Mouse (Mus musculus) midbrain, embryonic 16.5 days (tissue): Measurements from ENCODE around the gene Neurod6. TPM values are rescaled to one million over a fixed set of nuclear protein-coding genes. Genes with fewer than 3 reads are reported as not detected.

ENCODE experiments used
- ATAC-seq: fragments of 200-750 bp; cut with Nextera tagmentation; 2 replicates; pipeline ENCODE4 v1.8.0; 2017; ENCODE audit warnings: moderate TSS enrichment
- H3K27ac ChIP-seq: fragments of 300-500 bp; sonication (generic); 2 replicates; pipeline ENCODE4 v1.5.1; 2014; ENCODE audit warnings: mild to moderate bottlenecking, low read length, mixed read lengths
- H3K27me3 ChIP-seq: fragments of 300-500 bp; sonication (generic); 2 replicates; pipeline ENCODE4 v1.6.1; 2014; ENCODE audit warnings: low read depth, low read length, mixed read lengths; ENCODE audit not compliant: control insufficient read depth, insufficient read depth
- H3K36me3 ChIP-seq: fragments of 300-500 bp; sonication (generic); 2 replicates; pipeline ENCODE4 v1.6.1; 2014; ENCODE audit warnings: mild to moderate bottlenecking, low read length, moderate library complexity, mixed read lengths; ENCODE audit not compliant: control insufficient read depth, insufficient read depth
- H3K4me1 ChIP-seq: fragments of 300-500 bp; sonication (generic); 2 replicates; pipeline ENCODE4 v1.6.1; 2014; ENCODE audit warnings: mild to moderate bottlenecking, low read length, mixed read lengths; ENCODE audit not compliant: control insufficient read depth, insufficient read depth
- H3K4me2 ChIP-seq: fragments of 300-500 bp; sonication (generic); 2 replicates; pipeline ENCODE4 v1.6.1; 2014; ENCODE audit warnings: mild to moderate bottlenecking, low read length, mixed read lengths
- H3K4me3 ChIP-seq: fragments of 300-500 bp; sonication (generic); 2 replicates; pipeline ENCODE4 v1.5.1; 2014; ENCODE audit warnings: low read depth, mild to moderate bottlenecking, low read length, moderate library complexity, mixed read lengths
- H3K9ac ChIP-seq: fragments of 300-500 bp; sonication (generic); 2 replicates; pipeline ENCODE4 v1.6.1; 2014; ENCODE audit warnings: low read depth, low read length, mixed read lengths
- H3K9me3 ChIP-seq: fragments of 300-500 bp; sonication (generic); replicated peaks from 2 replicates; pipeline ENCODE4 v1.6.1; 2014; ENCODE audit warnings: mild to moderate bottlenecking, low read length, mixed read lengths; ENCODE audit not compliant: control insufficient read depth, poor library complexity, severe bottlenecking
- WGBS: fragments of 180-500 bp; shearing (Covaris S2); extraction: QIAGEN DNeasy Blood & Tissue Kit; methylation state at CpG from one replicate; pipeline ENCODE4 v1.1.7; 2014; 5-methylcytosine and 5-hydroxymethylcytosine counted together
- polyA plus RNA-seq: library from polyadenylated mRNA; unstranded; fragments of >200 nt; fragmentation: Nextera tagmentation; extraction: Ambion mirVana; gene quantifications from 2 replicates; pipeline ENCODE4 v1.2.1, GENCODE M21; 2015

Neurod6 gene
- polyA plus RNA-seq, 1 experiment from 2014 or later = 18.3 TPM

DNA sequence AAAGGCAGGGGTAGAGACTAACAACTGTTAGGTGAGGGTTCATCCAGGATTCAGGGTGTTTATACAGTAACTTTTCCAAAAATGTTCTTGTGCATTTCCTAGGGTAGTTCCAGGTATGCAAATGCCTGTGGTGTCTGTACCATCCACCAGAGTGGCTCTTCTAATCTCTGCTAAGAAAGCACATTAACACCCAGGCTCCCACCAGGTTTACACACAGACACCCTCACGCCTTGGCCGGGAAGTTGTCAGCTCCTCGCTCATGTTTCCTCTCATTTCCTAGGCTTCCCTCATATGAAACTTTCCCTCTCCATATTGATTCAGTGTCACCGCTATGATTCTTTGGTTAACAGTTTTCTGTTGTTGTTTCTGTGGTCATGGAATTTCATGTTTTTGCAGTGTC lies 2.4 kb upstream of the Neurod6 start:
- no peaks in the 10 kb centered on the region for H3K9me3 ChIP-seq
- 82% methylated on average over 4 of the region's 4 CpGs for WGBS
- no peaks in the 10 kb centered on the region for H3K36me3 ChIP-seq
- no peaks in the 10 kb centered on the region for H3K27me3 ChIP-seq
- H3K9ac ChIP-seq = no peak overlapping the region
- H3K4me2 ChIP-seq = no peak overlapping the region
- H3K4me3 ChIP-seq = no peak overlapping the region
- no peak overlapping the region for H3K27ac ChIP-seq
- no peaks in the 10 kb centered on the region for H3K4me1 ChIP-seq
- no peak for ATAC-seq

DNA sequence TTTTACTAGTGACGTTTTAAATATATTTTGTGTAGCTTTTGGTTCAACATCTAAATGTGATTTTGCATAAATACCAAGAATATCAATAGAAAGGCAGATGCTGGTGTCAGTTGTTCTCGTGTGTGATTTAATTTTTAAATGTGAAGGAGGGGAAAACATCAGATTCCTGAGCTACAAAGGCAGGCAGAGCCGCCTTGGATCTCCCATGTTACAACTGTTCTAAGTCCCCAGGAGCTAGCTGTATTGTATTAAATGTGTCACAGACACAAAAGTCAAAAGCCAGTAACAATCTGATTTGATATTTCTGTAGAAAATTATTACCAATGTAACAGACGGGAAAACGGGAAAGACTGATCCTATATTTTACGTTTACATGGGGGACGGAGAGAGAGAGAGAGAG lies 1.8 kb upstream of the Neurod6 start:
- H3K4me3 ChIP-seq = no peak overlapping the region
- ATAC-seq = no peak
- no peaks in the 10 kb centered on the region for H3K9me3 ChIP-seq
- no peak overlapping the region for H3K4me2 ChIP-seq
- H3K27ac ChIP-seq = no peak overlapping the region
- no peak overlapping the region for H3K9ac ChIP-seq
- WGBS = 70% methylated on average over 7 of the region's 7 CpGs
- no peaks in the 10 kb centered on the region for H3K27me3 ChIP-seq
- no peaks in the 10 kb centered on the region for H3K4me1 ChIP-seq
- no peaks in the 10 kb centered on the region for H3K36me3 ChIP-seq

DNA sequence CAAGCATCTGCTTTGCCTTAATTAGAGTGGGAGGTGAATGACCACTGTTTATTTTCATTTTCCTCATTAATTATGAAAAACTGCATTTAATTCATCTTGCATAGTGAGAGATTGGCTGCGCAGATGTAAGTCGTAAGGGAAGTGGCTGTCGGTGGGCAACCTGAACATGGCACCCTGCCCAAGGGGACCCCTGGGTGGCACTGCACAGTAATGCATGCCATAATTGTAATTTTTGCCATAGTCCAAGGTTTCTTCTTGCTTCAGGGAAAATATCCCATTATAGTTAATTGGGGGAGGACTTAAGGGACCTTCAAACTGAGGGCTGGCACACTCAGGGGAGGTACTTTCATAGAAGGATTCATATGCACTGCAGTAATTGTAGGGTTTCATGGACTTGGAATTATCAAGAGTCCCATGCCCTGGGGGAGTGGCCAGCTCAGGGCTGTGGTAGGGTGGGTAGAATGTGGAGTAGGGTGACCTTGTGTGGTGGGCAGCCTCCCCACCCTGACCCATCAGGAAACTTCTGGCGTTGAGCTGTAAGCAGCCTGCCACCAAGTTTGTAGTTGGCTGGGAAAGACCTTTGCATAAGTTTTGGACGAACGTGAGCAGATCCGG lies 2.4 kb downstream of the Neurod6 start:
- WGBS = 80% methylated on average over 7 of the region's 7 CpGs
- peak overlapping the region; percentile 12; the same call in 1 of the 2 replicates for H3K4me3 ChIP-seq
- peak overlapping the region; percentile 7; the same call in 1 of the 2 replicates for H3K4me2 ChIP-seq
- no peak for ATAC-seq
- H3K36me3 ChIP-seq = no peaks in the 10 kb centered on the region
- peaks cover 6% of the 10 kb centered on the region; the same call in 1 of the 2 replicates for H3K4me1 ChIP-seq
- peaks cover 5% of the 10 kb centered on the region; the same call in 1 of the 2 replicates for H3K27me3 ChIP-seq
- 0 out of 2 replicates have a peak overlapping the region, but pooled peaks have one; percentile 2 for H3K27ac ChIP-seq
- H3K9ac ChIP-seq = no peak overlapping the region
- H3K9me3 ChIP-seq = no peaks in the 10 kb centered on the region

DNA sequence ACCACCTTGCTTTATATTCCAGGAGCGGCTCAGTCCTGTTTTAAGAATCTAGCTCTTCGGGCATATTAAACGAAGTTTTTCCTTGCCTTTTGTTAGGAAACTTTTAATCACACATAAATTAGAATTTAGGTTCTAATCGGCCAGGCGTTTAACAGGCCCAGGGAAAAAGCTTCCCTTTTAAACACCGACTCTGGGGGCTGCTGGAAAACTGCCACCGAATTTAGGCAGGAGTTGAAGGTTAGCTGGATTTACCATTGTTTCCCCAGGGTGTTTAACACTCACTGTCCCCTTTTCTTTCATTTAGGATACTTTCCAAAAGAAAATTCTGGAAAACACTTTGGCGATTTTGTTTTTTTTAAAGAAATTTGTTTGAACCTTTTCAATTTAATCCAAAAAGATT lies 3.7 kb downstream of the Neurod6 start:
- H3K36me3 ChIP-seq = no peaks in the 10 kb centered on the region
- H3K4me1 ChIP-seq = peaks cover 6% of the 10 kb centered on the region; the same call in 1 of the 2 replicates
- ATAC-seq = no peak
- peak overlapping the region; percentile 40 for H3K4me3 ChIP-seq
- H3K9ac ChIP-seq = peak overlapping the region; percentile 61
- H3K4me2 ChIP-seq = peak overlapping the region; percentile 82
- 12% methylated on average over 8 of the region's 8 CpGs for WGBS
- H3K27ac ChIP-seq = peak overlapping the region; percentile 50; the same call in 1 of the 2 replicates
- H3K9me3 ChIP-seq = no peaks in the 10 kb centered on the region
- peaks cover 5% of the 10 kb centered on the region; the same call in 1 of the 2 replicates for H3K27me3 ChIP-seq

DNA sequence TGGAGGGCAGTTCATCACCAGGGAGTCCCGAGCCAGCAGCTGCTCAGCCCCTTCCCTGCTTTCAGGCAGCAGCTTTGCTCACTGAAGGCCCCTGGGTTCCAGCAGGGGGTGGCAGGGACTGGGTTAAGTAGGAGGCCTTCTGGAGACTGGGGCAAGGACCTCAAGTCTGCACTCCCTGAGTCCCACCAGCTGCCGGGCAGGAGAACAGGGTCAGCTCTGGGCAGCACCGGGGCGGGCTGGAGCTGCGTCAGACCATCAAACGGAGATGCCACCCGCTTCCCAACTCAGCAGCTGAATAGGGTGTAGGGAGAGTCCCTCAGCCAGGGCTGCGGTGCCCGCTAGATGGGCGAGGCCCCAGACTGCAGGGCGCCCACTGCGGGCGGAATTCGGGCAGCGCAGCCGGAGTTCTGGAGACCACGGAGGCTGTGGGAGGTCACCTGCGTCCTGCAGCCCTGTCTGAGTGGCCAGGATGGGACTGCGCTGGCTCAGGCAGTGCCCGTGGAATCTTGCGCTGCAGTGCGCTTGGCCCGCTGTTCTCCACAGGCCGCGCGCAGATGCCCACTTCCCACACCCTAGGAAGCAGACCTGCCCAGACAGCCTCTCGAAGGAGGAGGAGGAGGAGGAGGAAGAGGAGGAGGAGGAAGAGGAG lies 4.3 kb downstream of the Neurod6 start:
- no peaks in the 10 kb centered on the region for H3K9me3 ChIP-seq
- H3K9ac ChIP-seq = peak overlapping the region; percentile 61
- peak overlapping the region; percentile 40 for H3K4me3 ChIP-seq
- ATAC-seq = peak; percentile 82
- peaks cover 6% of the 10 kb centered on the region; the same call in 1 of the 2 replicates for H3K4me1 ChIP-seq
- H3K4me2 ChIP-seq = peak overlapping the region; percentile 82
- H3K27ac ChIP-seq = peak overlapping the region; percentile 50; the same call in 1 of the 2 replicates
- H3K36me3 ChIP-seq = no peaks in the 10 kb centered on the region
- 3% methylated on average over 27 of the region's 27 CpGs for WGBS
- peaks cover 5% of the 10 kb centered on the region; the same call in 1 of the 2 replicates for H3K27me3 ChIP-seq

DNA sequence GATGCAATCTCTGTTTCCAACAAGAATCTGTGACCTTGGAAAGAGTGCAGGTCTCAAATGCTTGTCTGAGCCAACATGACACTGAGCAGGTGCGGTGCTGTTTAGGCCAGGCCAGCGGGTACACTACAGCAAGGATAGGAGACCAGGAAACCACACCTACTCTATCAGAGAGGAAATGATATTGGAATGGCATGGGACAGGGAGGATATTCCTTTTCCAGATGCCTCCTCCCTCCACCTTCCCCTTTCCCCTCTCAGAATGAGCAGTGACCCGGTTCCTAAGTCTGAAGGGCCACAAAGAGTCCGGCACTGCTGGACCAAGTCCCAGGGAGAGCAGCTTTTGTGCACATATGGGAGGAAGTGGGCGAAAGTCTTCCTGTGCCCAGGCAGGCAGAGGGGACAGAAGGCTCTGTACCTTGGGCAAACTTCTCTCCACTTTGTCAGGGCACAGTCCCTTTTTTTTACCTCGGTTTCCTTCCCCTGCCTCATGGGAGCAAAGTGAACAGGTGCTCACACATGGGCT lies 4.9 kb downstream of the Neurod6 start:
- Histone ChIP-seq H3K9ac (no peak overlapping the region), H3K36me3 (no peaks in the 10 kb centered on the region), H3K27ac (no peak overlapping the region), H3K27me3 (peaks cover 5% of the 10 kb centered on the region; the same call in 1 of the 2 replicates), H3K4me3 (no peak overlapping the region; the same call in 1 of the 2 replicates), H3K4me1 (peaks cover 6% of the 10 kb centered on the region; the same call in 1 of the 2 replicates), H3K4me2 (peak overlapping the region; percentile 82; the same call in 1 of the 2 replicates), H3K9me3 (no peaks in the 10 kb centered on the region)
- no peak for ATAC-seq
- 61% methylated on average over 6 of the region's 6 CpGs for WGBS

DNA sequence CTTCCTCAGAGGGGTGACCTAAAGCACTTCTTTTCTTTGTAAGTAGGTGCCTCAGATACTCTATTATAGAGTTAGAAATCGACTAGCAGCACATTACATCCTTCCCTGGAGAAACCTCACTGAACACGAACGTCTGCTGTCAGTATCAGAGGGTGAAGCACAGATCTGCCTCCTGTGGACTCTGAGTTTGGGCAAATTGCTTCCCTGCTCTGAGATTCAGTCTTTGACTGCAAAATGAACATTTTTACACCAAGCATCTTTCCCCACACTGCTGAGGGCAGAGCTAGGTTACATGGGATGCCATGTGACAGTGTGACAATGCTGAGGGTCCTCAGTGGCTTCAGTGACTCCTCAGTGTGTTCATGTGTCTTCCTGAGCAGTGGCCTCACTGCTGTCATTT lies 13.3 kb downstream of the Neurod6 start:
- Histone ChIP-seq H3K4me3 (no peak overlapping the region), H3K27ac (no peak overlapping the region), H3K9me3 (no peaks in the 10 kb centered on the region), H3K9ac (no peak overlapping the region), H3K4me1 (no peaks in the 10 kb centered on the region), H3K36me3 (no peaks in the 10 kb centered on the region), H3K27me3 (no peaks in the 10 kb centered on the region), H3K4me2 (no peak overlapping the region)
- no peak for ATAC-seq
- WGBS = 82% methylated on average over 3 of the region's 3 CpGs

DNA sequence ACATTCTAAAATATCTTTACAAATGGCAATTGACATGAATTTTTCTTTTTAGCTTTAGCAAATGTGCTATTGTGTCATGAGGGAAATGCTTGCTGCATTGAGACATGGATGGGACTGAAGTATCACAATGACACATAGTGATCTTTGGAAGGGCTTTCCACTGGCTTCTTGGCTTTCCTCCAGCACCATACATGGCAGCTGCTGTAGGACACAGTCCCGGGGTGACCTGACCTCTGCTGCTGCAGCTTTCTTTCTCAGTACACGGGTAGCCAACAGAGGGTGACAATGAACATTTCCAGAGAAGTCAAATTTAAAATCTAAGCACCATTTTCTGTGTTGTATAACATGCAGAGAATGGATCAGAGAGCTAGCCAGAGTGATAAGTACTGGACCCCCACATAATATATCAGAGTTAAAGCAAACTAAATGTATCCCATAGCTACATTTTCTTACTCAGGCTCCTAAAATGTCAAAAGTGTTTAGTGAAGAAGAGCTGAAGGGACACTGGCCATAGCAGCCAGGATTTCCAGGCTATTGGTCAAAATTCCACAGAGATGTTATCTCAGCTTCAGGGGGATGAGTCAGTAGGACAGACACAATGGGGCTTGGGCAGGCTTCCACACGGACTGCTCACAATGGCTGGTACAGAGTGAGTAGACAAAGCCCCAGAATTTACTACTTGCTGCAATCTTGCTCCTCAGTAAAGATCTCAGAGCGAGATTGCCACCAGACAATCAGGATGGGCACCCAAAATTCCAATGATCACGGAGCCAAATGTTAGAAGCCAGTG lies 19.7 kb downstream of the Neurod6 start:
- Histone ChIP-seq H3K4me3 (no peak overlapping the region), H3K27me3 (no peaks in the 10 kb centered on the region), H3K27ac (no peak overlapping the region), H3K9ac (no peak overlapping the region), H3K4me2 (no peak overlapping the region), H3K9me3 (no peaks in the 10 kb centered on the region), H3K4me1 (no peaks in the 10 kb centered on the region), H3K36me3 (no peaks in the 10 kb centered on the region)
- no peak for ATAC-seq
- WGBS = 64% methylated on average over 5 of the region's 5 CpGs
